In genomic region chr7:27159882-27160281, GRCm38 (mm10) we compare ENCODE assay signal across 8 mouse cellular contexts. TPM values are rescaled to one million over a fixed set of nuclear protein-coding genes. Genes with fewer than 3 reads are reported as not detected.
DNase-seq lines count a peak whose midpoint lies in the region; ATAC-seq lines count a peak whose summit lies in the region.

No protein-coding gene starts in this region.

- WGBS in heart, embryonic 14.5 days = 20% methylated on average over 8 of the region's 8 CpGs
- 9% methylated on average over 8 of the region's 8 CpGs for WGBS in liver, embryonic 13.5 days (ENCODE audit: insufficient replicate concordance)
- 15% methylated on average over 8 of the region's 8 CpGs for WGBS in stomach, embryonic 16.5 days

- H3K27ac ChIP-seq in heart, embryonic 14.5 days (replicated peaks in 1 of 2; ENCODE audit: control insufficient read depth in 1 of 2, insufficient read depth in 1 of 2, low read depth in 2 of 2, low read length in 2 of 2) = no peak overlapping the region
- H3K27ac ChIP-seq in liver, embryonic 13.5 days = no peak overlapping the region
- H3K27ac ChIP-seq in stomach, embryonic 16.5 days (ENCODE audit: low read length) = peak overlapping the region; percentile 1; the same call in 1 of the 2 replicates

- H3K9me3 ChIP-seq in heart, embryonic 14.5 days (ENCODE audit: control insufficient read depth, low read length) = no peaks in the 10 kb centered on the region
- no peaks in the 10 kb centered on the region for H3K9me3 ChIP-seq in liver, embryonic 13.5 days (replicated peaks)
- H3K9me3 ChIP-seq in stomach, embryonic 16.5 days (replicated peaks; ENCODE audit: control insufficient read depth, low read length) = no peaks in the 10 kb centered on the region

- ATAC-seq in erythroid progenitor cell, adult 5-6 weeks (replicated peaks; ENCODE audit: low FRiP score, poor library complexity, severe bottlenecking) = peak; percentile 79
- ATAC-seq in heart, embryonic 14.5 days (ENCODE audit: insufficient number of reproducible peaks, insufficient read depth, low FRiP score, low read depth) = peak; percentile 81
- ATAC-seq in liver, embryonic 13.5 days (ENCODE audit: low read depth) = peak; percentile 84
- ATAC-seq in stomach, embryonic 16.5 days (ENCODE audit: insufficient read depth, low FRiP score) = peak; percentile 87

- H3K27me3 ChIP-seq in heart, embryonic 14.5 days (ENCODE audit: control insufficient read depth, insufficient read depth, low read length) = no peaks in the 10 kb centered on the region
- no peaks in the 10 kb centered on the region for H3K27me3 ChIP-seq in liver, embryonic 13.5 days
- no peaks in the 10 kb centered on the region for H3K27me3 ChIP-seq in stomach, embryonic 16.5 days (ENCODE audit: control insufficient read depth, insufficient read depth, low read length)

- H3K4me3 ChIP-seq in heart, embryonic 14.5 days (ENCODE audit: control insufficient read depth in 1 of 2, insufficient read depth in 1 of 2, low read depth in 1 of 2, low read length in 2 of 2) = no peak overlapping the region
- H3K4me3 ChIP-seq in liver, embryonic 13.5 days (replicated peaks) = no peak overlapping the region
- no peak overlapping the region for H3K4me3 ChIP-seq in stomach, embryonic 16.5 days (replicated peaks; ENCODE audit: low read length)

- H3K9ac ChIP-seq in heart, embryonic 14.5 days (ENCODE audit: low read length) = no peak overlapping the region
- no peak overlapping the region for H3K9ac ChIP-seq in liver, embryonic 13.5 days
- H3K9ac ChIP-seq in stomach, embryonic 16.5 days (ENCODE audit: low read length) = no peak overlapping the region

- no peak overlapping the region for H3K4me2 ChIP-seq in heart, embryonic 14.5 days (ENCODE audit: low read length)
- H3K4me2 ChIP-seq in liver, embryonic 13.5 days = no peak overlapping the region
- no peak overlapping the region for H3K4me2 ChIP-seq in stomach, embryonic 16.5 days (ENCODE audit: low read depth, low read length)

- DNase-seq in CD4-positive, CD25-positive, alpha-beta regulatory T cell, adult 2 months (ENCODE audit: low read depth, low spot score) = peak; percentile 94
- DNase-seq in brain, embryonic 18.5 days (ENCODE audit: low read depth, low spot score) = peak; percentile 69
- DNase-seq in kidney, postnatal 14 days = peak; percentile 93
- DNase-seq in liver, embryonic 13.5 days = peak; percentile 74
- DNase-seq in neural tube, embryonic 10.5 days (ENCODE audit: extremely low spot score, low spot score) = peak; percentile 82

- peaks cover 18 to 44% of the 10 kb centered on the region in 2 experiments for H3K4me1 ChIP-seq in heart, embryonic 14.5 days (ENCODE audit: control insufficient read depth in 2 of 2, insufficient read depth in 2 of 2, low read length in 2 of 2)
- H3K4me1 ChIP-seq in liver, embryonic 13.5 days (replicated peaks) = peaks cover 50% of the 10 kb centered on the region
- peaks cover 44% of the 10 kb centered on the region for H3K4me1 ChIP-seq in stomach, embryonic 16.5 days (ENCODE audit: control insufficient read depth, insufficient read depth, low read length)

- peaks cover 68% of the 10 kb centered on the region for H3K36me3 ChIP-seq in heart, embryonic 14.5 days (ENCODE audit: control insufficient read depth, insufficient read depth, low read length)
- peaks cover 58% of the 10 kb centered on the region for H3K36me3 ChIP-seq in liver, embryonic 13.5 days
- peaks cover 26% of the 10 kb centered on the region for H3K36me3 ChIP-seq in stomach, embryonic 16.5 days (ENCODE audit: control insufficient read depth, insufficient read depth, low read length)

RNA-seq across cellular contexts. Expression of gene Cyp2t4, which starts 6.4 kb away (rescaled TPM):
- not detected in 2 replicates for total RNA-seq in erythroid progenitor cell, adult 5-6 weeks (2015; ENCODE audit: low replicate concordance)
- not detected in 2 replicates for total RNA-seq in erythroid progenitor cell, adult 5-6 weeks (2017; ENCODE audit: low replicate concordance)
- polyA plus RNA-seq in heart, embryonic 14.5 days (2014; fragmentation: Nextera tagmentation; extraction: Ambion mirVana) = 0.22 TPM in 1 of 2 replicates, not detected in the other
- 0.06 TPM in 1 of 2 replicates, not detected in the other for polyA plus RNA-seq in liver, embryonic 13.5 days (2015; fragmentation: Nextera tagmentation; extraction: Ambion mirVana)
- 0.18 and 0.31 TPM in 2 replicates for polyA plus RNA-seq in stomach, embryonic 16.5 days (2015; fragmentation: Nextera tagmentation; extraction: Ambion mirVana)

RNA-seq across cellular contexts. Expression of gene Egln2, which starts 6.7 kb away (rescaled TPM):
- 13.0 and 13.4 TPM in 2 replicates for total RNA-seq in erythroid progenitor cell, adult 5-6 weeks (2015; ENCODE audit: low replicate concordance)
- 4.9 and 9.6 TPM in 2 replicates for total RNA-seq in erythroid progenitor cell, adult 5-6 weeks (2017; ENCODE audit: low replicate concordance)
- 26.7 and 31.2 TPM in 2 replicates for polyA plus RNA-seq in heart, embryonic 14.5 days (2014; fragmentation: Nextera tagmentation; extraction: Ambion mirVana)
- 27.6 and 28.7 TPM in 2 replicates for polyA plus RNA-seq in liver, embryonic 13.5 days (2015; fragmentation: Nextera tagmentation; extraction: Ambion mirVana)
- polyA plus RNA-seq in stomach, embryonic 16.5 days (2015; fragmentation: Nextera tagmentation; extraction: Ambion mirVana) = 55.8 and 56.3 TPM in 2 replicates

RNA-seq across cellular contexts. Expression of gene Rab4b, which starts 18.8 kb away (rescaled TPM):
- 3.2 and 9.2 TPM in 2 replicates for total RNA-seq in erythroid progenitor cell, adult 5-6 weeks (2015; ENCODE audit: low replicate concordance)
- total RNA-seq in erythroid progenitor cell, adult 5-6 weeks (2017; ENCODE audit: low replicate concordance) = 3.2 and 9.8 TPM in 2 replicates
- polyA plus RNA-seq in heart, embryonic 14.5 days (2014; fragmentation: Nextera tagmentation; extraction: Ambion mirVana) = 42.4 and 43.4 TPM in 2 replicates
- 28.5 and 28.6 TPM in 2 replicates for polyA plus RNA-seq in liver, embryonic 13.5 days (2015; fragmentation: Nextera tagmentation; extraction: Ambion mirVana)
- polyA plus RNA-seq in stomach, embryonic 16.5 days (2015; fragmentation: Nextera tagmentation; extraction: Ambion mirVana) = 68.9 and 72.7 TPM in 2 replicates

RNA-seq across cellular contexts. Expression of gene Gm21983, which starts 21.0 kb away (rescaled TPM):
- total RNA-seq in erythroid progenitor cell, adult 5-6 weeks (2015; ENCODE audit: low replicate concordance) = not detected in 2 replicates
- not detected in 2 replicates for total RNA-seq in erythroid progenitor cell, adult 5-6 weeks (2017; ENCODE audit: low replicate concordance)
- not detected in 2 replicates for polyA plus RNA-seq in heart, embryonic 14.5 days (2014; fragmentation: Nextera tagmentation; extraction: Ambion mirVana)
- polyA plus RNA-seq in liver, embryonic 13.5 days (2015; fragmentation: Nextera tagmentation; extraction: Ambion mirVana) = 0.46 TPM in 1 of 2 replicates, not detected in the other
- not detected in 2 replicates for polyA plus RNA-seq in stomach, embryonic 16.5 days (2015; fragmentation: Nextera tagmentation; extraction: Ambion mirVana)

RNA-seq across cellular contexts. Expression of gene Mia, which starts 21.1 kb away (rescaled TPM):
- total RNA-seq in erythroid progenitor cell, adult 5-6 weeks (2015; ENCODE audit: low replicate concordance) = not detected in 2 replicates
- not detected in 2 replicates for total RNA-seq in erythroid progenitor cell, adult 5-6 weeks (2017; ENCODE audit: low replicate concordance)
- 0.53 and 1.3 TPM in 2 replicates for polyA plus RNA-seq in heart, embryonic 14.5 days (2014; fragmentation: Nextera tagmentation; extraction: Ambion mirVana)
- 0.85 TPM in 1 of 2 replicates, not detected in the other for polyA plus RNA-seq in liver, embryonic 13.5 days (2015; fragmentation: Nextera tagmentation; extraction: Ambion mirVana)
- 8.0 and 9.3 TPM in 2 replicates for polyA plus RNA-seq in stomach, embryonic 16.5 days (2015; fragmentation: Nextera tagmentation; extraction: Ambion mirVana)
